Mouse (Mus musculus) limb, embryonic 13.5 days (tissue): ENCODE results near the gene Tas2r138. TPM values are rescaled to one million over a fixed set of nuclear protein-coding genes. Genes with fewer than 3 reads are reported as not detected.

Source experiments
- ATAC-seq: fragments of 200-750 bp; cut with Nextera tagmentation; 2 replicates; pipeline ENCODE4 v1.8.0; 2017; ENCODE audit warnings: low read depth, moderate number of reproducible peaks, moderate TSS enrichment; ENCODE audit not compliant: low FRiP score
- H3K27ac ChIP-seq: fragments of 300-500 bp; sonication (generic); 2 replicates; pipeline ENCODE4 v1.5.1; 2015; ENCODE audit warnings: inconsistent platforms, mild to moderate bottlenecking, moderate library complexity
- H3K27me3 ChIP-seq: fragments of 300-500 bp; sonication (generic); 2 replicates; pipeline ENCODE4 v1.6.1; 2015; ENCODE audit warnings: mild to moderate bottlenecking, inconsistent platforms
- H3K36me3 ChIP-seq: fragments of 300-500 bp; sonication (generic); 2 replicates; pipeline ENCODE4 v1.6.1; 2015; ENCODE audit warnings: inconsistent platforms, mild to moderate bottlenecking, moderate library complexity
- H3K4me1 ChIP-seq: fragments of 300-500 bp; sonication (generic); 2 replicates; pipeline ENCODE4 v1.6.1; 2015; ENCODE audit warnings: inconsistent platforms
- H3K4me2 ChIP-seq: fragments of 300-500 bp; sonication (generic); replicated peaks from 2 replicates; pipeline ENCODE4 v1.6.1; 2015; ENCODE audit warnings: inconsistent platforms, mild to moderate bottlenecking, moderate library complexity
- H3K4me3 ChIP-seq: fragments of 300-500 bp; sonication (generic); 2 replicates; pipeline ENCODE4 v1.5.1; 2015; ENCODE audit warnings: moderate library complexity, mild to moderate bottlenecking, inconsistent platforms
- H3K9ac ChIP-seq: fragments of 300-500 bp; sonication (generic); 2 replicates; pipeline ENCODE4 v1.6.1; 2015; ENCODE audit warnings: mild to moderate bottlenecking, inconsistent platforms
- H3K9me3 ChIP-seq: fragments of 300-500 bp; sonication (generic); 2 replicates; pipeline ENCODE4 v1.6.1; 2016; ENCODE audit warnings: inconsistent platforms
- WGBS: fragments of 180-500 bp; shearing (Covaris S2); methylation state at CpG from one replicate; pipeline ENCODE4 v1.1.7; 2015; 5-methylcytosine and 5-hydroxymethylcytosine counted together
- polyA plus RNA-seq: library from polyadenylated mRNA; unstranded; fragments of >200 nt; fragmentation: Nextera tagmentation; extraction: Ambion mirVana; gene quantifications from 2 replicates; pipeline ENCODE4 v1.2.1, GENCODE M21; 2015

The Tas2r138 gene
- not detected in 2 replicates for polyA plus RNA-seq

- no peak within 1 kb of the TSS for H3K27ac ChIP-seq
- H3K9ac ChIP-seq: no peak within 1 kb of the TSS
- no peaks in the 10 kb centered on the region for H3K36me3 ChIP-seq
- H3K4me2 ChIP-seq: no peak within 1 kb of the TSS
- no peaks in the 10 kb centered on the region for H3K27me3 ChIP-seq
- no peaks in the 10 kb centered on the region for H3K4me1 ChIP-seq
- H3K9me3 ChIP-seq: no peaks in the 10 kb centered on the region
- no peak within 1 kb of the TSS for H3K4me3 ChIP-seq
- no peak for ATAC-seq
- WGBS: 79% methylated on average over 4 of the region's 4 CpGs
Measured at GRCm38 (mm10) chr6:40613260-40613852, at the start of gene Tas2r138. Tas2r138 (minus strand) TSS chr6:40613310.

DNA sequence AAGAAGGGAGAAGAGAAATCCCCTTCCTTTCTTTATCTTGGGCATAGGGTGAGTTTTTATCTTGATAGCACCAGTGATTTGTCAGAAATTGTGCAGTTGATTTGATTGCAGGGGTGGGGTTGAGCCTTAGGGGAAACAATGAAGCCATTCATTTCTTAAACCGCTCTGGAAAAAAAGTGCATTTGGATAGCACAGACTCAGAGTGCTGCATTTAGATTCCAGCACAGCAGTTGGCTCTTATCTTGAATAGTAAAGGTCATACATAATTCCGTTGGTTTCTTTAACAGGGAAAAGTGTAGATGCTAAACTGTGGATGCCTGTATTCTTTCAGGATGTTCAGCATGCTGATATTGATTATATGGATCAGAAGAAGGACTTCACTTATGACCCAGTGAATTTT, 47.8 kb upstream of the Tas2r138 start:
- no peak overlapping the region for H3K4me3 ChIP-seq
- no peaks in the 10 kb centered on the region for H3K27me3 ChIP-seq
- no peak overlapping the region for H3K9ac ChIP-seq
- no peak overlapping the region for H3K27ac ChIP-seq
- H3K9me3 ChIP-seq: no peaks in the 10 kb centered on the region
- H3K4me2 ChIP-seq: no peak overlapping the region
- H3K36me3 ChIP-seq: no peaks in the 10 kb centered on the region
- H3K4me1 ChIP-seq: no peaks in the 10 kb centered on the region
- no peak for ATAC-seq
- 63% methylated on average over 2 of the region's 2 CpGs for WGBS

GRCm38 (mm10) chr6:40650953-40651352, 37.8 kb upstream of the Tas2r138 start:
- H3K27ac ChIP-seq: no peak overlapping the region
- H3K9me3 ChIP-seq: no peaks in the 10 kb centered on the region
- no peak for ATAC-seq
- no peaks in the 10 kb centered on the region for H3K27me3 ChIP-seq
- WGBS: 84% methylated on average over 1 of the region's 1 CpGs
- no peaks in the 10 kb centered on the region for H3K4me1 ChIP-seq
- no peaks in the 10 kb centered on the region for H3K36me3 ChIP-seq
- H3K4me2 ChIP-seq: no peak overlapping the region
- H3K4me3 ChIP-seq: no peak overlapping the region
- no peak overlapping the region for H3K9ac ChIP-seq

GRCm38 (mm10) chr6:40645701-40646100, 32.6 kb upstream of the Tas2r138 start:
- no peak overlapping the region for H3K27ac ChIP-seq
- no peak overlapping the region for H3K4me3 ChIP-seq
- ATAC-seq: no peak
- H3K36me3 ChIP-seq: no peaks in the 10 kb centered on the region
- H3K4me2 ChIP-seq: no peak overlapping the region
- H3K9ac ChIP-seq: no peak overlapping the region
- H3K9me3 ChIP-seq: no peaks in the 10 kb centered on the region
- WGBS: 76% methylated on average over 8 of the region's 8 CpGs
- H3K27me3 ChIP-seq: no peaks in the 10 kb centered on the region
- no peaks in the 10 kb centered on the region for H3K4me1 ChIP-seq

GRCm38 (mm10) chr6:40640710-40641538, 27.8 kb upstream of the Tas2r138 start:
- H3K4me3 ChIP-seq: no peak overlapping the region
- H3K9ac ChIP-seq: no peak overlapping the region
- H3K36me3 ChIP-seq: no peaks in the 10 kb centered on the region
- no peaks in the 10 kb centered on the region for H3K4me1 ChIP-seq
- no peak overlapping the region for H3K4me2 ChIP-seq
- no peak overlapping the region for H3K27ac ChIP-seq
- ATAC-seq: no peak
- 85% methylated on average over 8 of the region's 8 CpGs for WGBS
- no peaks in the 10 kb centered on the region for H3K27me3 ChIP-seq
- H3K9me3 ChIP-seq: no peaks in the 10 kb centered on the region

DNA sequence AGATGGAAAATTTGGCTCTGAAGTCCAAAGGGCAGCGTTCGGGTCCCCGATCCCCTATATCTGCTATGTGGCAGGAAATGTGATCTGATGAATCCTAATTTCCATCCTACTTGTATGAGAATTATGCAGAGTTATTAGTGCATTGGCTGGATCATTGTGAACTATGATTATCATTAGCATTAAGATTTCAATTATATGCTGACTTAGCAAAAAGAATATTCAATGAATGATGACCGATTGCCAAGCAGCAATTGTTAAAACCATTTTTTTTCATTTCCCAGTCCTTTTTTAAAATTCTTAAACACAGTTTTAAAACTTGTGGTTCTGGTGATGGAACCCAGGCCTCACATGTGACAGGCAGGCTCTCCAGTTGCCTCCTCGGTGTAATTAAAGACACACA, 24.6 kb upstream of the Tas2r138 start:
- Histone ChIP-seq H3K36me3 (no peaks in the 10 kb centered on the region), H3K27me3 (no peaks in the 10 kb centered on the region), H3K4me2 (no peak overlapping the region), H3K9me3 (no peaks in the 10 kb centered on the region), H3K9ac (no peak overlapping the region), H3K4me3 (no peak overlapping the region), H3K4me1 (no peaks in the 10 kb centered on the region), H3K27ac (no peak overlapping the region)
- WGBS: 88% methylated on average over 5 of the region's 5 CpGs
- no peak for ATAC-seq

DNA sequence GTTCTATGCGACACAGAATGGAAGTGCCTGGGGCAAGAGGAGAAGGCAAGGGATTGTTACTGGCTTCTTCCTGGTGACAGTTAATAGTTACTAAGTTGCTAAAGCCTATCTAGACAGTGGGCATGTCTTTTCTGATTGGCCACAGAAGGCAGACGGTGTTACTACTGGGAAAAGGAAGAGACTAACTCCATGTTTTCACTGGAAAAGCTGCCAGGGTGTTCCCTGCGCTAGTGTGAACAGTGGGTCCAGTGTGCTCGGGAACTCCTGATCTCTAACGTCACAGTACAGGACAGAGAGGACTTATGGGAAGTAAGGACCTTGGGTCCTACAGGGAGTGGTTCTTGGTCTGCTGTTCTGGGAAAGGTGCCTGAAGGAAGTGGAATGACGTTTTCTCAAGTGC, 22.4 kb upstream of the Tas2r138 start:
- Histone ChIP-seq H3K4me2 (no peak overlapping the region), H3K4me1 (no peaks in the 10 kb centered on the region), H3K9ac (no peak overlapping the region), H3K9me3 (no peaks in the 10 kb centered on the region), H3K27me3 (no peaks in the 10 kb centered on the region), H3K36me3 (no peaks in the 10 kb centered on the region), H3K27ac (no peak overlapping the region), H3K4me3 (no peak overlapping the region)
- no peak for ATAC-seq
- 78% methylated on average over 6 of the region's 6 CpGs for whole genome bisulfite sequencing

DNA sequence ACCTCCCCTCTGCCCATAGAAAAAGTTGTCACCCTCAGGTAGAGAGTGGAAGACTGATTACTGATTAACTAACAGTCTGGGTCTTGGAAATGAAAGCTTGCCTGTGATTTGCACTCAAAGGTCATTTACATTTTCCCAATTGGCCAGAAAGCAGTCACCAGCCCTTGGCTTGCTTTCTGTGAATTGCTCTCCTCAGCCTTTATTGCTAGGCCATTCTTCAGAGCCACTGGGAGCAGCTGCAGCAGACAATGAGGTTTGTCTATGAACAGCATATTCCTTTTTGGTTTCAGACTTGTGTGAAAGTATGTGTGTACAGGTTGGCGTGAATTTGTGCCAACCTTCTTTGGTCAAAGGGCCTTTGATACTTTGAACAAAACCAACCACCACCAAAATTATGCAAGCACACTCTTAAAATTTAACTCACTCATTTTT, 21.5 kb upstream of the Tas2r138 start:
- no peak for ATAC-seq
- Histone ChIP-seq H3K4me1 (no peaks in the 10 kb centered on the region), H3K27ac (no peak overlapping the region), H3K4me3 (no peak overlapping the region), H3K4me2 (no peak overlapping the region), H3K9me3 (no peaks in the 10 kb centered on the region), H3K36me3 (no peaks in the 10 kb centered on the region), H3K27me3 (no peaks in the 10 kb centered on the region), H3K9ac (no peak overlapping the region)
- WGBS: 71% methylated on average over 1 of the region's 1 CpGs

DNA sequence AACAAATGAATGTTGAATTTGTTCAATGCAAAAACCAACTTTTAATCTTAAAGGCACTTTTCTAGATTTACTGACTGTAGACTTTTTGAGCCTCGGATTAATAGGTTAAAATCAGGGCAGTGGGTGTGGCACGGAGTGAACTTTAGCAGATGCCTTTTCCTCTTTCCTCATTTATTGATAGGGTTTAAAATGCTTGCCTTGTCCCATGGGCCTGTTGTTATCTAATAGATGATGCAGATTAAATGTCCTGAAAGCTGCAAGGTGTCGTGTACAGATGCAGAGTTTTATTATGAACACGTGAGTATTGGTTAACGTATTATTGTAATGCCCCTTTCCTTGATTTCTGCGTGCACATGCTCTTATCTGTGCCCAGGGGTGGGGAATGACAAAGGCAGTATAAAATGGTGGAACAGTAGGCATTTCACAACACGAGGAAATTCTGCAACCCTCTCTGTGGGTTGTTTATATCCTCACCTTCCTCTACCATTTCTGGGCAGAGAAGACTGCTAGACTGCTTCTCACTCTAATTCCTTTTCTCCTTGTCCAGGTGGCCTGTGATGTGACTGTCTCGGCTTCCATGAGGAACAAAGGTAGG, 15.4 kb upstream of the Tas2r138 start, which contains the start of gene Mgam:
Gene Mgam, plus strand, starts transcription at position 426 of the 595 bp plus-strand sequence.
- Histone ChIP-seq H3K4me1 (no peaks in the 10 kb centered on the region), H3K36me3 (no peaks in the 10 kb centered on the region), H3K27ac (no peak within 1 kb of the TSS), H3K27me3 (no peaks in the 10 kb centered on the region), H3K9ac (no peak within 1 kb of the TSS), H3K4me3 (no peak within 1 kb of the TSS), H3K9me3 (no peaks in the 10 kb centered on the region), H3K4me2 (no peak within 1 kb of the TSS)
- 83% methylated on average over 8 of the region's 8 CpGs for WGBS
- ATAC-seq: no peak

DNA sequence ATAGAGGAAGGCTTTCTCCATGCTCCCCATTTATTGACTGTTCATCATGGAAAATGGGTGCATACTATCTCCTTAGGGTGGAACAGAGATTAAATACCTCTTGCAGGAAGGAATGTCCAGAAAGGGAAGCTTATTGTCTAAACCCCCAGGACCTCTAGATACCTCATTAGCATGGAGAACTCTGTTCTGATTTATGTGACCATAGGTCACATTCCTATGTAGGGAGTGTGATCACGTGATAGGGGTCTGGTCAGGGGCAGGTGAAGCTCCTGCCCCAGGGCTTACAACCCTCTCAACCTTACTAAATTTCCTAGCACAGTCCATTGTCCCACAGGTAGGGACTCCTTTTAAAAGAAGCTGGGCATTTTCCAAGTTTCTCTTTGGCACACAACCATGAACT, 13.0 kb upstream of the Tas2r138 start:
- no peaks in the 10 kb centered on the region for H3K4me1 ChIP-seq
- no peak for ATAC-seq

GRCm38 (mm10) chr6:40617965-40618364, 4.9 kb upstream of the Tas2r138 start:
- Histone ChIP-seq H3K9me3 (no peaks in the 10 kb centered on the region), H3K4me3 (no peak overlapping the region), H3K36me3 (no peaks in the 10 kb centered on the region), H3K4me2 (no peak overlapping the region), H3K4me1 (no peaks in the 10 kb centered on the region), H3K27ac (no peak overlapping the region), H3K27me3 (no peaks in the 10 kb centered on the region), H3K9ac (no peak overlapping the region)
- ATAC-seq: 0 out of 2 replicates have a peak, but pooled peaks have one; percentile 59
- 19% methylated on average over 2 of the region's 2 CpGs for WGBS

More for the DNA sequence above, 13.0 kb upstream of the Tas2r138 start:
- Histone ChIP-seq H3K9ac (no peak overlapping the region), H3K4me2 (no peak overlapping the region), H3K36me3 (no peaks in the 10 kb centered on the region), H3K4me3 (no peak overlapping the region), H3K27me3 (no peaks in the 10 kb centered on the region), H3K27ac (no peak overlapping the region), H3K9me3 (no peaks in the 10 kb centered on the region)
- WGBS: 63% methylated on average over 1 of the region's 1 CpGs

DNA sequence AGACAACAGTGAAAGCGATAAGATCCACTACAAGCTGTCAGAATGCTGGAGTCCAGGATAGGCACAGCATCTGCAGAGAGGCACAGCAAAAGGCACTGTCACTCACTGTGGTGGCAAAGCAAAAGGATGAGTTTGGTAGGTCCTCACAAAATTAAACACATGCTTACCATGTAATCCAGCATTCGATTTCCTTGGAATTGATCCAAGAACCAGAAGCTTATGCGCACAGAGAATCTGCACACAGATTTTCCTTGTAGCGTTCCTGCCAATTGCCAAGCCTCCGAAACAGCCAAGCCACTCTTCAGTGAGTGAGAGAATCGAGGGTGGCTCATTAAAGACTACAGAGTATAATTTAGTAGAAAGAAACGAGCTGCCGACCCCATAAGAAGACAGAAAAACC, 2.9 kb downstream of the Tas2r138 start:
- no peaks in the 10 kb centered on the region for H3K4me1 ChIP-seq
- H3K9ac ChIP-seq: no peak overlapping the region
- H3K9me3 ChIP-seq: no peaks in the 10 kb centered on the region
- no peak overlapping the region for H3K27ac ChIP-seq
- ATAC-seq: no peak
- no peak overlapping the region for H3K4me3 ChIP-seq
- no peaks in the 10 kb centered on the region for H3K27me3 ChIP-seq
- 76% methylated on average over 8 of the region's 8 CpGs for WGBS
- H3K36me3 ChIP-seq: no peaks in the 10 kb centered on the region
- H3K4me2 ChIP-seq: no peak overlapping the region
